Mouse (Mus musculus): ENCODE data around the gene S100a9.

The S100a9 gene

GRCm38 (mm10) chr3:90695613-90696012, at the start of gene S100a9:
TSS of gene S100a9 (minus strand) at chr3:90695721.
- DNase-seq (ENCODE audit: low read depth, low spot score): no peak

DNA sequence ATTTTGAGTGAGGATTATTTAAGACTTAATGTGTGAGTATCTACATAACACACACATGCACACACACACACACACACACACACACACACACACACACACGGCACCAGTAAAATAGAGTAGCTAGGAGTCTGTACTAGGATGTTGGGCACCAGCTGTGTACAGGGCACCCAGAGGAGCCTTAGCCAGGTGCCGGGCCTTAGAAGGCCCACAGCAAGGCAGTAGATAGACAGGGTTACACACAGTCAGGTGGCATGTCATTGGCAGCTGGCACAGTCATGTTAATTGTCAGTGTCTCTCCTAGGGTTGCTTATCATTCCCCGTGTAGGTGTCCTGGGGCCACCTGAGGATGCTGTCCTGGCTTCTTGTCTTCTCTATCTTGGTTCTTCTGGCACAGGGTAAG, 31.1 kb upstream of the S100a9 start, which contains the start of gene Pglyrp4:
TSS of gene Pglyrp4 (plus strand) at position 301 of the 400 bp plus-strand sequence.
- DNase-seq (ENCODE audit: low read depth, low spot score): no peak

- DNase-seq (ENCODE audit: low read depth, low spot score): peak; percentile 42
Observed at GRCm38 (mm10) chr3:90709591-90710460, 14.3 kb upstream of the S100a9 start.

DNA sequence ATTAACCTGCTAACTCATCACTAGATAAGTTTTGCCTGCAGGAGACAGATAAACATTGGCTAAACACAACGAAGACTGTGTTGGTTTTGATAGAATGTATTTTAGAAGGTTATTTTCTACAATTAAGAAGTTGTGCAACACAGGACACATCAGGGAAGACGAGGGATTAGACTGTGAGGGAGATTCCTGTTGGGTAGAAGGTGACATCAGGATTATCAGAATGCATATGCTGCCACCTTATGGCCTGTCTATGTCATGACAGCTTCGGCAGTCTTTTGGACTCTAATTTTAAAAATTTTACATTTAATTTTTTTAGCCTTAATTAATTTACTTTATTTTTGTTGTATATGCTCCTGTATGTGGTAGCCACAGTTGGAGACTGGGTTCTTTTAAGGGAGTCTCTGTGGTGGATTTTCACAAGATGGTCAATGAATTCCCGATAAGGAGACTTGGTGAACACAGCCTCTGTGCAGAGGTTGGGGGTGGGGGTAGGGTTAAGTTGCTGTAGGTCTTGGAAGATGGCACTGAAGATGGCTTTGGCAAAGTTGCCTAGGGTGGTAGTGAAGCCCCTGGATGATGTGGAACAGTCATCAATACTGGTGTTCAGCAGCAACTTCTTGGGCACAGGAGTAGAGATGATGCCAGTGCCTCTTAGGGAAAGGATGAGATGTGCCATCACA, 13.1 kb upstream of the S100a9 start:
- DNase-seq (ENCODE audit: low read depth, low spot score): no peak

DNA sequence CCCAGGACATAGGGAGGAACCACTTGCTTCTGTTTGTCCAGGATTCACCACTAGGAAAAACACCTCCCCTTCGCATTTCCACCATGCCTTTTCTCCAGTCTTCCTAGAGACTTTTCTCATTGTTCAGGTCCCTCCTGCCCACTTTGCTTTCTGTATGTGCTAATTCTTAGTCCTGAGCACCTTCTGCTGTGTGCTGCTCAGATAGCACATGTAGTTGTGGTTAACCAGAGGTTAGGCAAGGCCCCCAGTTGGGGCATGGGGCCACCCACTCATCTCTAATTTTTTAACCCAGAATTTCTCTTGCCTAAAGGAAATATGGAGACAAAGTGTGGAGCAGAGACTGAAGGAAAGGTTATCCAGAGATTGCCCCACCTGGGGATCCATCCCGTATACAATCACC, 6.7 kb upstream of the S100a9 start:
- no peak for DNase-seq (ENCODE audit: low read depth, low spot score)

- no peak for DNase-seq (ENCODE audit: low read depth, low spot score)
Observed at GRCm38 (mm10) chr3:90693496-90693895, 2.0 kb downstream of the S100a9 start.

DNA sequence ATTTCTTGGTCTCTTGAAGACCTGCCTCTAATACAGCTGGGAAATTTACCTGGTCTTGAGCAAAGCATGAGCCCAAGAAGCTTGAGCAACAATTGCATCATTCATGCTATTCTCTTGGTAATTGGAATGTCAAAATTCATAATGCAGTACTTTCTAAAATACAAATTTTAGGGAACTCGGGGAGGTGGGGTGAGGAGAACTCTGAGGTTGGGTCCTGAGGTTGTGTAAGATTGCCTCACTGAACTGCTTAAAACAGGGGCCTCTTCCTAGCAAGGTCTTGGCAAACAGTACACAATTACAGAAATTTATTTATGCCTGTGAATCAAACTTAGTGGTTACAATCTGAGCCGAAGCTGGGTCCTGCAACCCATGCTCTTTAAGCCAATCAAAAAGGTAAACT, 8.7 kb downstream of the S100a9 start:
- DNase-seq (ENCODE audit: low read depth, low spot score): no peak

DNA sequence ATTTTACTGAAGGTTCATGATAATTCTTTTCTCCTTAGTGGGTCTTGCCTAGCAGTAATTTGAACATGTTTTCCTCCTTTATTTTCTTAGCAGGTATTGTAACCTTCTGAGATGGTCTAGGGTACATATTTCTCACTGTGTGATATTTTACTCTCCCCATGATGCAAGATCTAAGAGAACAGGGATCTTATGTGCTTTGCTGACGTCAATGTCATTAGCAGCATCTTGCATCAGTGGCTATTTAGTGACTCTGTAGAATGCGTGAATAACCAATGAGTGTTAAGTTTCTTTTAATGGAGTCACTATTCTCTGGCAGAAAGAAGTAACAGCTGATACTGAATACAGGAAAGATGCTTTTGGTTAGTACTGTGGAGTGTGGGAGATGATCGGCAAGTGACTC, 11.6 kb downstream of the S100a9 start:
- DNase-seq (ENCODE audit: low read depth, low spot score): no peak

DNA sequence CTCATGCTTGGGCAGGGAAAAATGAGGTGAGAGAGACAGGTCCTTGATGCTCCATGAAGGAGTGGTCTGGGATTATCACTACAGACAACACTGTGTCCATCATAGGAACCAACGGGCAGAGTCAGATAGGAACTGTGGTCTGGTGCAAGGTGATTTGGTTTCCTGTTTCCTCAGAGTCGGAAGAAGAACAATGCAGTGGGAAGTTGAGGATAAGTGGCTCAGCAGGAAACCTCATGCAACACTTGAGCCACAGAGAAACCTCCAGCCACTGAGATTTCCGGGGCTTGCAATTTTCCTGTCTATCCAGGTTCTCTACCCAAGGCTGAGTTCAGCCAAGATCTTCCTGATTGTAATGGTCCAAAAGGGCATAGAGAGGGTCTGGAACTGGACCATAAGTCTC, 16.9 kb downstream of the S100a9 start:
- no peak for DNase-seq (ENCODE audit: low read depth, low spot score)

- DNase-seq (ENCODE audit: low read depth, low spot score): no peak
Observed at GRCm38 (mm10) chr3:90668846-90669245, 26.7 kb downstream of the S100a9 start, which contains the start of gene S100a8. TSS of gene S100a8 (plus strand) at chr3:90668978.

DNA sequence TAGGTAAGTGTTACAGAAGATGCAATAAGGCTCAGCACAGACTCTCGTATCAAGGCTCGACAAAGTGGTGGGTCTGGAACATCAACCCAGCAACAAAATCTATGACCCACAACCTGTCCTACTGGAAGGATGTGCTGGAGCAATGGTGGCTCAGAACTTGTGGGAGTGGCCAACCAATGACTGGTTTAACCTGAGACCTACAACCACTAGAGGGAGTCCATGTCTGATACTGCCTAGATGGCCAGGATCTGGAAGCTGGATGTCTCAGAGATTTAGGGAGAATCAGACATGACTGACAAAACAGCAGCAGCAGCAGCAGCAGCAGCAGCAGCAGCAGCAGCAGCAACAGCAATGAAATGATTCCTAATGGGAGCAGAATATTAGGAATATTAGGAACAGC, 31.3 kb downstream of the S100a9 start:
- no peak for DNase-seq (ENCODE audit: low read depth, low spot score)

- DNase-seq (ENCODE audit: low read depth, low spot score): no peak
Observed at GRCm38 (mm10) chr3:90659364-90660044, 36.0 kb downstream of the S100a9 start.

DNA sequence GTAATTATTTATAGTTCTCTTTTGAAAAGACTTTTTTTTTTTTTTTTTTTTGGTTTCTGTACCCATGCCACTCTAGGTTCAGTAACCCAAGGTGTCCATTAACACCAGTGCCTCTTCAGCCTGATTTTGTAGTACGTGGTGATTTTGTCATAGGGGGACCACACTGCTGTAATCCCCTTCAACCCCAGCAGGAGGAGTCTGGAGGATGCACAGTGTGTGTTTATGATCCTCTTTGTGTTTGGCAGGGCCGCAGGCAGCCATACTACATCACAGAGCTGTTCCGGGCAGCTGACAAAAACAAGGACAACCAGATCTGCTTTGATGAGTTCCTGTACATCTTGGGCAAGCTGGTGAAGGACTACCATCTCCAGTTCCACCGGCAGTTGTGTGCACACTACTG, 38.1 kb downstream of the S100a9 start:
- DNase-seq (ENCODE audit: low read depth, low spot score): no peak

- no peak for DNase-seq (ENCODE audit: low read depth, low spot score)
Observed at GRCm38 (mm10) chr3:90653717-90654116, 41.8 kb downstream of the S100a9 start, which contains the start of gene S100a7a. TSS of gene S100a7a (plus strand) at chr3:90654017.

- DNase-seq (ENCODE audit: low read depth, low spot score): no peak
Observed at GRCm38 (mm10) chr3:90652878-90653508, 42.5 kb downstream of the S100a9 start.

DNA sequence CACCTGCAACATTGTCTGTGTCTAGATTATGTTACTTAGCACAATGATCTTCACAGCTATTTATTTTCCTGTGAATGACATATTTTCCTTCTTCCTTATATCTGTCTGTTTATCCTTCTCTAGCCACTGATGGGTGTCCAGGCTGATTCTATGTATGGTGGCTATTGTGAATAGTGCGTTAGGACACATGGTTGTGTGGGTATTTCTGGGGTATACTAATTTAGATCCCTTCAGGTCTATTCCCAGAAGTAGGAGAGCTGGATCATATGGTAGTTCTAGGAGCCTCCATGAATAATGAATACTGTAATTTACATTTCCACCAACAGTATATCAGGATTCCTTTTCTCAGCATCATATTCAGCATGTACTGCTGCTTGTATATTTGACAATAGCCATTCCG, 45.7 kb downstream of the S100a9 start:
- DNase-seq (ENCODE audit: low read depth, low spot score): no peak

- DNase-seq (ENCODE audit: low read depth, low spot score): no peak
Observed at GRCm38 (mm10) chr3:90648981-90649380, 46.5 kb downstream of the S100a9 start.

DNA sequence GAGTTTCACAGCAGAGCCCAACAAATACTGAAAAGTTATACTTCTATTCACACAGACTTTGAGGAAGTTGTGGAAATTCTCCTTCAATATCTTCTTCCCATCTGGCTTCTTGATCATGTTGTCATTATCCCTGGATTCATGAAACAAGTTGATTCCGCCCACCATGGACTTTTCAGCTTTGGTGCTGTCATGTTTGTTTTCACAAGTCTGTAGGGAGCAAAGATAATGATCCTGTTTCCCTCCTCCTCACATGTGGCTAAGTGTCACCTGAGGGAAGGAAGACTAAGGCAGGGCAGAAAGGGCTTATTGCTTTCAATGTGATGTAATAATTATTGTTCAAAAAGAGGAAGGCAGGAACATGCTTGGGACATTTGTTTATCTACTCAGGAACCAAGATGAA, 48.2 kb downstream of the S100a9 start:
- DNase-seq (ENCODE audit: low read depth, low spot score): no peak

DNA sequence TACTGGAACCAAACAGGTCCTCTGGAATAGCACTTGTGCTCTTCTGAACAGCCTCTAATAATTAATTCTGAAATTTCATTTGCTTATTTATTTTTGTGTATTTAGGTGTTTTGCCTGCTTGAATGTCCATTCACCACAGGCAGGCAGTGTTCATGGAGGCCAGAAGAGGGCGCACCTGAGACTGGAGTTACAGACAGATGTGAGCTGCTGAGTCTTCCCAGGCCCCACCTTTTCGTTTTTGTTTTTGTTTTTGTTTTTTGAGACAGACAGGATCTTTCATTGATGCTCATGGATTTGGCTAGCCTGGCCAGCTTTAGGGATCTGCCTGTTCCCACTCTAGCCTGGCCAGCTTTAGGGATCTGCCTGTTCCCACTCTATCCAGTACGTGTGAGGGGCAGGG, 51.3 kb downstream of the S100a9 start:
- no peak for DNase-seq (ENCODE audit: low read depth, low spot score)
